Mouse (Mus musculus) small intestine, adult 2 months (tissue): ENCODE measurements around the gene Dph5. TPM values are rescaled to one million over a fixed set of nuclear protein-coding genes. Genes with fewer than 3 reads are reported as not detected.
"Not testable (repeated sequence)": the region's sequence is repeated elsewhere in the genome, so short reads cannot be mapped to it uniquely, and the experiment has no call there.

Source experiments
- H3K27ac ChIP-seq: fragments of 200-500 bp; 2 replicates; pipeline ENCODE4 v1.5.1; 2012; ENCODE audit warnings: low read depth, low read length, control low read depth, inconsistent platforms; ENCODE audit not compliant: insufficient read depth
- H3K27me3 ChIP-seq: fragments of 200-500 bp; 2 replicates; pipeline ENCODE4 v1.6.1; 2012; ENCODE audit warnings: mild to moderate bottlenecking, moderate library complexity, low read length, inconsistent platforms; ENCODE audit not compliant: control insufficient read depth, insufficient read depth
- H3K36me3 ChIP-seq: fragments of 200-500 bp; 2 replicates; pipeline ENCODE4 v1.6.1; 2012; ENCODE audit warnings: mild to moderate bottlenecking, low read length, control low read depth, inconsistent platforms; ENCODE audit not compliant: control insufficient read depth, insufficient read depth
- H3K4me1 ChIP-seq: fragments of 200-500 bp; 2 replicates; pipeline ENCODE4 v1.6.1; 2012; ENCODE audit warnings: low read length, inconsistent platforms, mixed read lengths; ENCODE audit not compliant: control insufficient read depth, insufficient read depth, insufficient read length
- H3K4me3 ChIP-seq: fragments of 200-500 bp; 2 replicates; pipeline ENCODE4 v1.5.1; 2012; ENCODE audit warnings: low read depth, mild to moderate bottlenecking, control low read depth, inconsistent platforms, low read length, moderate library complexity
- CTCF ChIP-seq: fragments of 200-500 bp; IDR thresholded peaks from 2 replicates; pipeline ENCODE4 v1.5.1; 2012; ENCODE audit warnings: low read depth, mild to moderate bottlenecking, control low read depth, inconsistent platforms, low read length, moderate library complexity, mixed read lengths; ENCODE audit not compliant: insufficient replicate concordance, insufficient read length; ENCODE audit errors: extremely low read depth
- POLR2A ChIP-seq: fragments of 200-500 bp; IDR thresholded peaks from 2 replicates; pipeline ENCODE4 v1.6.1; 2012; ENCODE audit warnings: low read depth, mild to moderate bottlenecking, control low read depth, inconsistent platforms, low read length, moderate library complexity
- WGBS: fragments of 180-500 bp; shearing (Covaris S2); methylation state at CpG from one replicate; pipeline ENCODE4 v1.1.7; 2018; 5-methylcytosine and 5-hydroxymethylcytosine counted together
- polyA plus RNA-seq: library from polyadenylated mRNA; depleted of rRNA; stranded (reverse); fragments of >200 nt; gene quantifications from 2 replicates; pipeline ENCODE4 v1.2.3, GENCODE M21; 2012

Dph5 gene
- polyA plus RNA-seq, 1 experiment, result 0.94 TPM

DNA sequence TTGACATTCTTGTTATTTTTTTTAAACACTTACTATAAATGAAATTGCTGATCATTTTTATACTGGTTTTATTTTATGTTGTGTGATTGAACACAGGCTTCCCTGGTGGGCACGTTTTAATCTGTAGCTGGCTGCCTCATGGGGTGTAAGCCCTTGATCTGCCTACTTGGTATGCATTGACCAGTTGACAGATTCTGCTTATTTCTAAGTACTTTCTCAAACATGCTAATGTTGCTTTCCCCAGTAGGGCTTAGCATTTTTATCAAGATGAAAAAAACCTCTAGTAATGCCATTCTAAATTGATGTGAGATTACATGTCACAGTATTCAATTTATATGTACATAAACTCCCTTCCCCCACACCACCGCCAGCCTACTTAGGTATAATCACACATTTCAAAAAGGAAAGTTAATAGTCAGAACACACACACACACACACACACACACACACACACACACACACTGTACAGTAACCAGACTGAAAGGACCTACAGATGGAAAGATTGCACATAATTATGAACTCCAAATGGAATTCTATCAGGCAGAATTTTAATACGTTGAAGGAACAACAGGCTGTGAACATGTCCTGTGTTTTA is 10.8 kb downstream of the Dph5 start:
- peaks cover 13% of the 10 kb centered on the region for H3K36me3 ChIP-seq
- no peak for TF ChIP-seq CTCF
- TF ChIP-seq POLR2A, result no peak
- H3K4me1 ChIP-seq, result no peaks in the 10 kb centered on the region
- H3K27ac ChIP-seq, result no peak overlapping the region
- no peaks in the 10 kb centered on the region for H3K27me3 ChIP-seq
- no peak overlapping the region for H3K4me3 ChIP-seq
- 90% methylated on average over 3 of the region's 3 CpGs for WGBS

DNA sequence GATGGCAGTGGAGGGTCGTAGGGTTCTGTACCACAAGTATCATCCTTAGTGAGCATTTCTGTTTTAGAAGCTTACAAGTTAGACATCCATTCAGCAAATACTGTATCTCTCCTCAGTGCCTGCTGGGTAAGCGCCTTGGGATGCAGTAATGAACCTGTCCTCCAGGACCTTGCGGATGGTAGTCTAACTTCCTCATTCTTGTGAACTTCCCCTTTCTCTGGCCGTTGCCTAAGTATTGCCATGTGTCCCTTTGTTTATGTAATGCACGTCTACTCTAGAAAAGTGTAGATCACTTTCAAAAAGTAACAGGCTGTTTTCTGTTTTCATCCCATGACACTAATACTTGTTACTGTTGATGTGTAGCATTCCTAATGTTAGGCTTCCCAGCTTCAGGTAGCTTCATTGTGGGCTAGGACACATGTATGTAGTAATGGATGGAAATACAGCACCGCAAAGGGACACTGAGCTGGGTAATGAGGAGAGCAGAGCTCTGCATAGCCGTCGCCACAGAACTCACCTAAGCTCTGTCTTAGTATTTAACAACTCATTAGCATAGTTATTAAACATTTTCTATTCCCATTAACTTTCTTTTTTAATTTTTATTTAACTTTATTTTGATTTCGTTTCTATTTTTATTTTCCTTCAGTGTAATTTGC is 14.8 kb downstream of the Dph5 start:
- Histone ChIP-seq H3K4me3 (no peak overlapping the region), H3K36me3 (peaks cover 17% of the 10 kb centered on the region), H3K4me1 (no peaks in the 10 kb centered on the region), H3K27me3 (no peaks in the 10 kb centered on the region), H3K27ac (no peak overlapping the region)
- WGBS, result 87% methylated on average over 9 of the region's 9 CpGs
- TF ChIP-seq CTCF, result no peak
- no peak for TF ChIP-seq POLR2A

DNA sequence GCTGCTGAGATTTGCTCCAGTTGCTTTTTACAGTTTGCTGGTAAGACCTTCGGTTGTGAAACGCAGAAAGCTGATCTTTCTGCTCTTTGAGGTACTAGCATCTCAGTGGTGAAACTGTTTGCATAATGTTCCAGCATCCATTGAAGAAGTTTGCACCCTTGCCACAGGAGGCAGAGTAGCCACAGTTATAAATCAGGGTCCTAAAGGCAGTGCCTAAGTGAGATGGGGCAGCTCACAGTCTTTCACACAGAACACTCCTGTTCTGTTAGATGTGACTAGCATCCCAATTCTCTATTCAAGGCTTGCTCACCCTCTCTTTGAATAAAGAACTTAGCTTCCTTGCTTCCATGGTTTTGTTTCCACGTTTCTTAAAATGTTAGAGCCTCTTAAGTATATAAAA is 17.4 kb downstream of the Dph5 start:
- H3K4me1 ChIP-seq, result no peaks in the 10 kb centered on the region
- WGBS, result 96% methylated on average over 3 of the region's 3 CpGs
- no peak overlapping the region for H3K4me3 ChIP-seq
- H3K27ac ChIP-seq, result no peak overlapping the region
- TF ChIP-seq POLR2A (no peak), CTCF (no peak)
- peaks cover 17% of the 10 kb centered on the region for H3K36me3 ChIP-seq
- no peaks in the 10 kb centered on the region for H3K27me3 ChIP-seq

DNA sequence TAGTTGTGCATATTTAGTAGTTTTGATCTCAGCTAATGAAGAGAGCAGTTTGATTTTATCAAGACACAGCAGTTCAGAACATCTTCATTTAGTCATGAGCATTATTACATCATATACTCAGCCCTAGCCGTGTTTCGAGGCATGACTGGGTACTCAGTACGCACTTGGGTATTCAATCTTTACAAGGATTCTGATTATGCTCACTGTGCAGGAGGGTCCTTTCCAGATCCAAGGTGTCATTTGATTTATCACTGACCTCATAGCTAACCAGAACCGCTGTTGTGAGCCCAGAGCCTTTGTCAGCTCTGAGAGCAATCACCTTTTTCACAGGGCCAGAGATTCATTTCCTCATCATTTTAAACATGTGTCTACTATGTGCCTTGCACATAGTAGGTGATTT is 17.9 kb downstream of the Dph5 start:
- 98% methylated on average over 4 of the region's 4 CpGs for WGBS
- no peak for TF ChIP-seq POLR2A

DNA sequence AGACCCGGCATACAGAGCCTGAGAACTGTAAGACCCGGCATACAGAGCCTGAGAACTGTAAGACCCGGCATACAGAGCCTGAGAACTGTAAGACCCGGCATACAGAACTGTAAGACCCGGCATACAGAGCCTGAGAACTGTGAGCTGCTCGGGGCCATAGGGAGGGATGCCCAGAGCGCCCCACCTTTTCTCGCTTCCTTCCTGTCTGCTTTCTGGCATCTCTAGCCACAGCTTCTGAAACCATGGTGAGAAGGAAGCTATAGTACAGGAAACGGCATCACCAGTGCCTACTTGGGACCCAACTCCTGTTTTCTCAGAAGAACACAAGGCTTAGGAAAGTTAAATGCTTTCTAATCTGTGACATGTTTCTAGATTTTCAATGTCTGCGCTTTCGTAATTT is 19.8 kb downstream of the Dph5 start:
- WGBS, result 95% methylated on average over 10 of the region's 11 CpGs
- H3K27ac ChIP-seq, H3K27me3 ChIP-seq, H3K4me3 ChIP-seq, H3K4me1 ChIP-seq: not testable (repeated sequence)
- peaks cover 12% of the 10 kb centered on the region for H3K36me3 ChIP-seq

More for the DNA sequence above, 17.9 kb downstream of the Dph5 start:
- Histone ChIP-seq H3K36me3 (peaks cover 14% of the 10 kb centered on the region), H3K4me1 (no peaks in the 10 kb centered on the region), H3K27ac (no peak overlapping the region), H3K4me3 (no peak overlapping the region), H3K27me3 (no peaks in the 10 kb centered on the region)

DNA sequence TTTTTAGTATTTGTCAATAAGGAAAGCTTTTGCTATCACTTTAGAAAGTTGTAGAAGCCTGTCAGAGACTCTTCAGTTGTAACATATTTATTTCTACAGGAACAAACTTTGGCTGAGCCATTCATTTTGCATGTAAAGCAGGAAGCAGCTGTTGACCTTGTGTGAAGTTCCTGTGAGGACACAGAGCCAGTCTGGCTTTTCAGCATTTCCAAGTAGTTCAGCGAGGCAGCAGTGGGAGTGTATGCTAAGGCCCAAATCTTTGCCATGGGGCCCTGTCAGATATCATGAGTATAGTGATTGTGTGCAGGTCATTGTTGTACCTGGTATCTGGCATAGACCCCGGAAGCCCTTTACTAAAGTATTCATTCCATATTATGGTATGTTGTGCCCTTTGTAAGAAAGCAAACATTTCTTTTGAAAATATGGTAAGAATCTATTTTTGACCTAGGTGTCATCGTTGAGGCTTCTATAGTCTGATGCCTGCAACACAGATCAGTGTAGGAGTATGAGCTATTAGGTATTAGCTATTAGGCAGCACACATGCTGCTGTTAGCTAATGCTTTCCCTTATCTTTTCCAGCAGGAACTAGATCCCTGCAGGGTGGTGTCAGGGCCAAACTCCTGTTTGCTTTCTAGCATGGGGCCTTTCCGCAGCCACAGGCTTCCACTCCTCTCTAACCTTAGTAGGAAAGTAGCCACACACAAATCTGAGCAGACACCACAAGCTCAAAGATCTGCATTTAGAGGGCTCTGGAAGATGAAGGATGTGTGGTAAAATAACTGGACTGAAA is 37.0 kb downstream of the Dph5 start:
- Histone ChIP-seq H3K36me3 (peaks cover 19% of the 10 kb centered on the region), H3K4me1 (no peaks in the 10 kb centered on the region), H3K27me3 (no peaks in the 10 kb centered on the region), H3K27ac (no peak overlapping the region), H3K4me3 (no peak overlapping the region)
- no peak for TF ChIP-seq CTCF
- TF ChIP-seq POLR2A, result no peak
- 67% methylated on average over 4 of the region's 4 CpGs for WGBS

DNA sequence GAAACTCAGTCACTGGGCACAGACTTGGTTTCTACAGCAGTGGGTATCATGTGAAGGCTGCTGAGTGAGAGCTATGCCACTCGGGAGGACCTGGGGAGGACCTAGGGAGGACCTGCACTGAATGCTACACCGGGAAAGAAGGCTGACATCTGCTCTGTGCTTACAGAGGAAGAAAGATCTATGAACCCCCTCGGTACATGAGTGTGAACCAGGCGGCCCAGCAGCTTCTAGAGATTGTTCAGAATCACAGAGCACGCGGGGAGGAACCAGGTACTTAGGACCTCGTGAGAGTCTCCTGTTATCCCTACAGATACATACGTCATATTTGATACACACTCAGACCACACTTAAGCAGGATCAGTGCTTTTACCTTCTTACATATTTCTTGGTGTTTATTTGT is 38.9 kb downstream of the Dph5 start:
- H3K4me1 ChIP-seq, result no peaks in the 10 kb centered on the region
- H3K27ac ChIP-seq, result no peak overlapping the region
- no peak overlapping the region for H3K4me3 ChIP-seq
- 91% methylated on average over 8 of the region's 8 CpGs for WGBS
- TF ChIP-seq CTCF (no peak), POLR2A (no peak)
- H3K36me3 ChIP-seq, result peaks cover 21% of the 10 kb centered on the region
- H3K27me3 ChIP-seq, result no peaks in the 10 kb centered on the region
